Comparison of ENCODE assay signal across 9 mouse cellular contexts in genomic region chr7:144940585-144940984, GRCm38 (mm10). TPM values are rescaled to one million over a fixed set of nuclear protein-coding genes. Genes with fewer than 3 reads are reported as not detected.
DNase-seq lines count a peak whose midpoint lies in the region; ATAC-seq and TF ChIP-seq lines count a peak whose summit lies in the region.
"Had no signal": no experiment of that assay in that cellular context is flagged by ENCODE, and none has a peak within 500 bp of the region (broad histone marks: within the 10 kb centered on the region; RNA-seq: fewer than 3 reads in every experiment).

No protein-coding gene starts in this region.

- peak overlapping the region; percentile 96 for H3K4me2 ChIP-seq in heart, embryonic 16.5 days (ENCODE audit: low read depth, low read length)
- peak overlapping the region; percentile 72 for H3K4me2 ChIP-seq in hindbrain, postnatal 0 days (ENCODE audit: low read depth, low read length)
- peak overlapping the region; percentile 84 for H3K4me2 ChIP-seq in midbrain, postnatal 0 days (ENCODE audit: low read depth, low read length, poor library complexity, severe bottlenecking)

- H3K4me3 ChIP-seq in heart, embryonic 16.5 days (ENCODE audit: low read length): peak overlapping the region; percentile 64
- peak overlapping the region; percentile 53; the same call in 1 of the 2 replicates for H3K4me3 ChIP-seq in hindbrain, postnatal 0 days (ENCODE audit: low read length)
- H3K4me3 ChIP-seq in midbrain, postnatal 0 days (ENCODE audit: low read depth, low read length): peak overlapping the region; percentile 42; the same call in 1 of the 2 replicates

- no peak for DNase-seq in heart, adult 18-20 months
- DNase-seq in embryo, embryonic 10.5 days (ENCODE audit: low spot score): peak; percentile 62
- DNase-seq in hindbrain, postnatal 0 days (ENCODE audit: low spot score): no peak
- DNase-seq in midbrain, postnatal 0 days (ENCODE audit: low spot score): no peak
- no peak for DNase-seq in layer of hippocampus, adult 11-12 months (ENCODE audit: low spot score)
- DNase-seq in kidney, adult 18-20 months: no peak
- DNase-seq in MN1 (ENCODE audit: low spot score): no peak

- TF ChIP-seq CTCF in hindbrain, postnatal 0 days (IDR thresholded peaks at IDR 0.05; ENCODE audit: low read depth): no peak
- TF ChIP-seq CTCF in midbrain, postnatal 0 days (IDR thresholded peaks at IDR 0.05): no peak

- peaks cover 3% of the 10 kb centered on the region; the same call in 1 of the 2 replicates for H3K27me3 ChIP-seq in heart, embryonic 16.5 days (ENCODE audit: control insufficient read depth, insufficient read depth, low read length)
- H3K27me3 ChIP-seq in hindbrain, postnatal 0 days (ENCODE audit: insufficient read depth, low read length): peaks cover 26% of the 10 kb centered on the region; the same call in 1 of the 2 replicates
- peaks cover 37% of the 10 kb centered on the region for H3K27me3 ChIP-seq in midbrain, postnatal 0 days (ENCODE audit: insufficient read depth, low read length)

- peaks cover 10% of the 10 kb centered on the region for H3K36me3 ChIP-seq in heart, embryonic 16.5 days (ENCODE audit: control insufficient read depth, insufficient read depth)
- no peaks in the 10 kb centered on the region; the same call in 1 of the 2 replicates for H3K36me3 ChIP-seq in hindbrain, postnatal 0 days (ENCODE audit: insufficient read depth, low read length)
- no peaks in the 10 kb centered on the region for H3K36me3 ChIP-seq in midbrain, postnatal 0 days (ENCODE audit: insufficient read depth, low read length)

- peak overlapping the region; percentile 86 for H3K9ac ChIP-seq in heart, embryonic 16.5 days (ENCODE audit: low read length)
- peak overlapping the region; percentile 45; the same call in 1 of the 2 replicates for H3K9ac ChIP-seq in hindbrain, postnatal 0 days (replicated peaks; ENCODE audit: low read length)
- H3K9ac ChIP-seq in midbrain, postnatal 0 days (replicated peaks; ENCODE audit: low read length, poor library complexity, severe bottlenecking): no peak overlapping the region

- H3K4me1 ChIP-seq in heart, embryonic 16.5 days (ENCODE audit: control insufficient read depth, insufficient read depth, low read length): peaks cover 34% of the 10 kb centered on the region
- H3K4me1 ChIP-seq in hindbrain, postnatal 0 days (ENCODE audit: insufficient read depth, low read length): peaks cover 36% of the 10 kb centered on the region
- peaks cover 13% of the 10 kb centered on the region for H3K4me1 ChIP-seq in midbrain, postnatal 0 days (ENCODE audit: insufficient read depth, low read length)

- ATAC-seq in heart, embryonic 16.5 days (replicated peaks; ENCODE audit: extremely low read depth, insufficient read depth, low FRiP score): no peak
- no peak for ATAC-seq in hindbrain, postnatal 0 days
- ATAC-seq in midbrain, postnatal 0 days (ENCODE audit: low FRiP score): no peak

- H3K9me3 ChIP-seq in heart, embryonic 16.5 days (replicated peaks; ENCODE audit: control insufficient read depth, low read length): no peaks in the 10 kb centered on the region
- H3K9me3 ChIP-seq in hindbrain, postnatal 0 days (ENCODE audit: low read length): no peaks in the 10 kb centered on the region
- H3K9me3 ChIP-seq in midbrain, postnatal 0 days (ENCODE audit: low read length): no peaks in the 10 kb centered on the region

- WGBS in heart, embryonic 16.5 days: 4% methylated on average over 11 of the region's 11 CpGs
- WGBS in hindbrain, postnatal 0 days: 1% methylated on average over 11 of the region's 11 CpGs
- WGBS in midbrain, postnatal 0 days: 2% methylated on average over 11 of the region's 11 CpGs

- peak overlapping the region; percentile 96 for H3K27ac ChIP-seq in heart, embryonic 16.5 days (ENCODE audit: low read length)
- peak overlapping the region; percentile 72 for H3K27ac ChIP-seq in hindbrain, postnatal 0 days
- H3K27ac ChIP-seq in midbrain, postnatal 0 days (ENCODE audit: low read depth, low read length): no peak overlapping the region

RNA-seq across cellular contexts. Expression of gene Ccnd1, which starts 0.9 kb away (rescaled TPM):
- 45.6 and 55.2 TPM in 2 replicates for polyA plus RNA-seq in heart, embryonic 16.5 days (2015; fragmentation: Nextera tagmentation; extraction: Ambion mirVana)
- total RNA-seq in heart, adult 18-20 months (2021): 10 to 100 TPM; 38.3 to 62.8 TPM
- total RNA-seq in hindbrain, postnatal 0 days (2014; rRNA removed): 49.7 and 67.8 TPM in 2 replicates
- polyA plus RNA-seq in hindbrain, postnatal 0 days (2015; fragmentation: Nextera tagmentation; extraction: Ambion mirVana): 37.6 and 42.8 TPM in 2 replicates
- 26.3 and 32.8 TPM in 2 replicates for total RNA-seq in midbrain, postnatal 0 days (2014; rRNA removed)
- 17.9 and 18.5 TPM in 2 replicates for polyA plus RNA-seq in midbrain, postnatal 0 days (2015; fragmentation: Nextera tagmentation; extraction: Ambion mirVana)

RNA-seq across cellular contexts. Expression of gene LTO1, which starts 25.7 kb away (rescaled TPM):
- 20.2 and 23.7 TPM in 2 replicates for polyA plus RNA-seq in heart, embryonic 16.5 days (2015; fragmentation: Nextera tagmentation; extraction: Ambion mirVana)
- total RNA-seq in heart, adult 18-20 months (2021): 10 to 100 TPM; 18.1 to 18.3 TPM
- total RNA-seq in hindbrain, postnatal 0 days (2014; rRNA removed): 22.6 and 25.9 TPM in 2 replicates
- polyA plus RNA-seq in hindbrain, postnatal 0 days (2015; fragmentation: Nextera tagmentation; extraction: Ambion mirVana): 19.3 and 22.4 TPM in 2 replicates
- total RNA-seq in midbrain, postnatal 0 days (2014; rRNA removed): 19.2 and 19.8 TPM in 2 replicates
- 17.9 and 18.9 TPM in 2 replicates for polyA plus RNA-seq in midbrain, postnatal 0 days (2015; fragmentation: Nextera tagmentation; extraction: Ambion mirVana)

RNA-seq across cellular contexts. Expression of gene Fgf15, which starts 44.3 kb away (rescaled TPM):
- polyA plus RNA-seq in heart, embryonic 16.5 days (2015; fragmentation: Nextera tagmentation; extraction: Ambion mirVana): 0.20 TPM in 1 of 2 replicates, not detected in the other
- not detected for total RNA-seq in heart, adult 18-20 months (2021)
- total RNA-seq in hindbrain, postnatal 0 days (2014; rRNA removed): 9.9 and 11.3 TPM in 2 replicates
- 9.1 and 9.4 TPM in 2 replicates for polyA plus RNA-seq in hindbrain, postnatal 0 days (2015; fragmentation: Nextera tagmentation; extraction: Ambion mirVana)
- total RNA-seq in midbrain, postnatal 0 days (2014; rRNA removed): 7.9 and 9.3 TPM in 2 replicates
- 3.8 and 5.1 TPM in 2 replicates for polyA plus RNA-seq in midbrain, postnatal 0 days (2015; fragmentation: Nextera tagmentation; extraction: Ambion mirVana)
- total RNA-seq: common myeloid progenitor, adult 5-6 weeks had no signal
